21 mouse cellular contexts compared by ENCODE assay signal in genomic region chr6:8364757-8365150, GRCm38 (mm10).
DNase-seq lines count a peak whose midpoint lies in the region; ATAC-seq and TF ChIP-seq lines count a peak whose summit lies in the region.
"Had no signal": no experiment of that assay in that cellular context is flagged by ENCODE, and none has a peak within 500 bp of the region (broad histone marks: within the 10 kb centered on the region; RNA-seq: fewer than 3 reads in every experiment).

No protein-coding gene starts in this region.

- peak overlapping the region; percentile 19 for H3K4me3 ChIP-seq in thymus, adult 2 months (ENCODE audit: control insufficient read depth, insufficient read depth, low read length)
- no peak overlapping the region for H3K4me3 ChIP-seq in intestine, embryonic 15.5 days (replicated peaks)
- H3K4me3 ChIP-seq: embryonic facial prominence, embryonic 13.5 days; embryonic facial prominence, embryonic 15.5 days had no signal

- H3K27ac ChIP-seq in thymus, adult 2 months (ENCODE audit: control insufficient read depth, insufficient read depth, low read length): peak overlapping the region; percentile 91
- H3K27ac ChIP-seq in intestine, embryonic 15.5 days: no peak overlapping the region
- H3K27ac ChIP-seq: embryonic facial prominence, embryonic 13.5 days; embryonic facial prominence, embryonic 15.5 days had no signal

- WGBS in thymus, adult 2 months: 63% methylated on average over 11 of the region's 11 CpGs
- 91% methylated on average over 11 of the region's 11 CpGs for whole genome bisulfite sequencing in intestine, embryonic 15.5 days

- no peaks in the 10 kb centered on the region for H3K27me3 ChIP-seq in thymus, adult 2 months (ENCODE audit: control insufficient read depth, insufficient read depth, low read length)
- H3K27me3 ChIP-seq in intestine, embryonic 15.5 days (replicated peaks): no peaks in the 10 kb centered on the region
- H3K27me3 ChIP-seq: embryonic facial prominence, embryonic 13.5 days; embryonic facial prominence, embryonic 15.5 days had no signal

- no peak overlapping the region for H3K9ac ChIP-seq in intestine, embryonic 15.5 days
- H3K9ac ChIP-seq: embryonic facial prominence, embryonic 13.5 days; embryonic facial prominence, embryonic 15.5 days had no signal

- no peaks in the 10 kb centered on the region for H3K9me3 ChIP-seq in intestine, embryonic 15.5 days
- H3K9me3 ChIP-seq: embryonic facial prominence, embryonic 13.5 days; embryonic facial prominence, embryonic 15.5 days had no signal

- DNase-seq in CD4-positive helper T cell, adult 2 months (ENCODE audit: low read depth, low spot score): peak; percentile 9
- peak; percentile 41 for DNase-seq in thymus, adult 2 months
- DNase-seq in thymus, postnatal 14 days: peak; percentile 68
- DNase-seq in thymus, postnatal 36 days: peak; percentile 48 to 62
- DNase-seq in cerebellum, adult 9-10 months: no peak
- no peak for DNase-seq in frontal cortex, postnatal 25 days (ENCODE audit: low spot score in 2 of 2)
- DNase-seq: adrenal gland, adult 2 months; adrenal gland, postnatal 10 days; adrenal gland, postnatal 36 days; B cell, adult 2 months; cerebellum, adult 11-12 months; cerebellum, adult 2 months; cerebellum, adult 9-11 months; cerebellum, postnatal 36 days; embryo, embryonic 11 days had no signal

- H3K4me1 ChIP-seq in thymus, adult 2 months (replicated peaks; ENCODE audit: control insufficient read depth, insufficient read depth, low read length): peaks cover 20% of the 10 kb centered on the region
- no peaks in the 10 kb centered on the region for H3K4me1 ChIP-seq in intestine, embryonic 15.5 days (replicated peaks)
- H3K4me1 ChIP-seq: embryonic facial prominence, embryonic 13.5 days; embryonic facial prominence, embryonic 15.5 days had no signal

- no peak for TF ChIP-seq POLR2A in thymus, adult 2 months (IDR thresholded peaks at IDR 0.05; ENCODE audit: control insufficient read depth, extremely low read depth, insufficient read depth, low read length, poor library complexity)

- H3K36me3 ChIP-seq in thymus, adult 2 months (ENCODE audit: control insufficient read depth, insufficient read depth, low read length): no peaks in the 10 kb centered on the region
- H3K36me3 ChIP-seq in intestine, embryonic 15.5 days: no peaks in the 10 kb centered on the region
- H3K36me3 ChIP-seq: embryonic facial prominence, embryonic 13.5 days; embryonic facial prominence, embryonic 15.5 days had no signal

- TF ChIP-seq CTCF in thymus, adult 2 months (IDR thresholded peaks at IDR 0.05; ENCODE audit: borderline replicate concordance, control insufficient read depth, extremely low read depth, insufficient read depth, low read length, poor library complexity): no peak

- H3K4me2 ChIP-seq in intestine, embryonic 15.5 days (replicated peaks): no peak overlapping the region
- H3K4me2 ChIP-seq: embryonic facial prominence, embryonic 13.5 days; embryonic facial prominence, embryonic 15.5 days had no signal

- ATAC-seq in intestine, embryonic 15.5 days: no peak
- ATAC-seq in erythroblast, adult 5-6 weeks (replicated peaks; ENCODE audit: low FRiP score, poor library complexity, severe bottlenecking): no peak
- ATAC-seq: forebrain, embryonic 14.5 days; forebrain, embryonic 16.5 days had no signal

Comparison
In these comparisons a context has a peak if more than half of its experiments do, and no peak if none do; other contexts are left out.
1. DNase-seq: peak in CD4-positive helper T cell, adult 2 months (single experiment), thymus, adult 2 months (single experiment), thymus, postnatal 14 days (single experiment) and thymus, postnatal 36 days (2 of 2); none in cerebellum, adult 9-10 months (single experiment) and frontal cortex, postnatal 25 days (0 of 2).